Mouse (Mus musculus) cerebellum, adult 2 months (tissue): ENCODE measurements around the gene Sox5. TPM values are rescaled to one million over a fixed set of nuclear protein-coding genes. Genes with fewer than 3 reads are reported as not detected.

ENCODE experiments used
- DNase-seq, 2 experiments: peaks; one replicate each; pipeline ENCODE4 v3.0.0; 2021
- H3K27ac ChIP-seq: fragments of 200-500 bp; 2 replicates; pipeline ENCODE4 v1.5.1; 2012; ENCODE audit warnings: low read length, control low read depth, inconsistent platforms; ENCODE audit not compliant: insufficient read depth
- H3K27me3 ChIP-seq: fragments of 200-500 bp; 2 replicates; pipeline ENCODE4 v1.6.1; 2012; ENCODE audit warnings: inconsistent platforms, mild to moderate bottlenecking, low read length, moderate library complexity; ENCODE audit not compliant: control insufficient read depth, insufficient read depth
- H3K4me1 ChIP-seq: fragments of 200-500 bp; 2 replicates; pipeline ENCODE4 v1.6.1; 2011; ENCODE audit warnings: low read length; ENCODE audit not compliant: control insufficient read depth, insufficient read depth
- H3K4me3 ChIP-seq: fragments of 200-500 bp; replicated peaks from 2 replicates; pipeline ENCODE3; 2011; ENCODE audit warnings: mild to moderate bottlenecking, low read depth, low read length, control low read depth; ENCODE audit not compliant: insufficient read depth
- CTCF ChIP-seq: fragments of 200-500 bp; IDR thresholded peaks from 2 replicates; pipeline ENCODE4 v1.5.1; 2011; ENCODE audit warnings: low read depth, mild to moderate bottlenecking, control low read depth, low read length, moderate library complexity, borderline replicate concordance; ENCODE audit not compliant: insufficient read depth
- POLR2A ChIP-seq: fragments of 200-500 bp; IDR thresholded peaks from 2 replicates; pipeline ENCODE4 v1.6.1; 2011; ENCODE audit warnings: low read length, control low read depth, borderline replicate concordance; ENCODE audit not compliant: insufficient read depth
- WGBS: fragments of 180-500 bp; shearing (Covaris S2); methylation state at CpG from one replicate; pipeline ENCODE4 v1.1.7; 2018; 5-methylcytosine and 5-hydroxymethylcytosine counted together
- polyA plus RNA-seq: library from polyadenylated mRNA; depleted of rRNA; stranded (reverse); fragments of >200 nt; gene quantifications from 2 replicates; pipeline ENCODE4 v1.2.3, GENCODE M21; 2012

Sox5 gene
- polyA plus RNA-seq, 1 experiment: 13.3 TPM

GRCm38 (mm10) chr6:144082297-144082696 lies 699.5 kb downstream of the Sox5 start:
- TF ChIP-seq CTCF: no peak
- TF ChIP-seq POLR2A: no peak
- Histone ChIP-seq H3K27me3 (no peaks in the 10 kb centered on the region), H3K27ac (no peak overlapping the region), H3K4me1 (no peaks in the 10 kb centered on the region), H3K4me3 (no peak overlapping the region)
- 89% methylated on average over 9 of the region's 9 CpGs for WGBS
- no peak for DNase-seq

- DNase-seq: no peak
- no peaks in the 10 kb centered on the region for H3K27me3 ChIP-seq
Observed at GRCm38 (mm10) chr6:144077826-144078225, 704.0 kb downstream of the Sox5 start.

GRCm38 (mm10) chr6:144076376-144076775 lies 705.4 kb downstream of the Sox5 start:
- no peak for DNase-seq
- WGBS: 95% methylated on average over 4 of the region's 4 CpGs
- Histone ChIP-seq H3K4me1 (no peaks in the 10 kb centered on the region), H3K4me3 (no peak overlapping the region), H3K27me3 (no peaks in the 10 kb centered on the region), H3K27ac (no peak overlapping the region)
- TF ChIP-seq POLR2A (no peak), CTCF (no peak)

More at GRCm38 (mm10) chr6:144077826-144078225, 704.0 kb downstream of the Sox5 start:
- WGBS: 92% methylated on average over 7 of the region's 7 CpGs
- no peak for TF ChIP-seq CTCF
- no peak for TF ChIP-seq POLR2A
- H3K27ac ChIP-seq: no peak overlapping the region
- no peak overlapping the region for H3K4me3 ChIP-seq
- H3K4me1 ChIP-seq: no peaks in the 10 kb centered on the region

- no peak overlapping the region for H3K27ac ChIP-seq
- TF ChIP-seq POLR2A (no peak), CTCF (no peak)
- 87% methylated on average over 12 of the region's 12 CpGs for WGBS
- H3K27me3 ChIP-seq: no peaks in the 10 kb centered on the region
- H3K4me3 ChIP-seq: no peak overlapping the region
- no peak for DNase-seq
- no peaks in the 10 kb centered on the region for H3K4me1 ChIP-seq
Observed at GRCm38 (mm10) chr6:144075327-144075941, 706.3 kb downstream of the Sox5 start.

- Histone ChIP-seq H3K27ac (no peak overlapping the region), H3K4me3 (no peak overlapping the region), H3K4me1 (no peaks in the 10 kb centered on the region), H3K27me3 (no peaks in the 10 kb centered on the region)
- TF ChIP-seq POLR2A (no peak), CTCF (no peak)
- 14% methylated on average over 9 of the region's 9 CpGs for WGBS
- peak in 1 of 2 experiments; percentile 35 for DNase-seq
Observed at GRCm38 (mm10) chr6:144074826-144075225, 707.0 kb downstream of the Sox5 start.

- WGBS: 95% methylated on average over 5 of the region's 5 CpGs
- H3K4me1 ChIP-seq: no peaks in the 10 kb centered on the region
- no peak overlapping the region for H3K4me3 ChIP-seq
- TF ChIP-seq POLR2A (no peak), CTCF (no peak)
- H3K27ac ChIP-seq: no peak overlapping the region
- DNase-seq: no peak
- no peaks in the 10 kb centered on the region for H3K27me3 ChIP-seq
Observed at GRCm38 (mm10) chr6:144070461-144070860, 711.3 kb downstream of the Sox5 start.

GRCm38 (mm10) chr6:144067491-144067890 lies 714.3 kb downstream of the Sox5 start:
- no peak overlapping the region for H3K4me3 ChIP-seq

DNA sequence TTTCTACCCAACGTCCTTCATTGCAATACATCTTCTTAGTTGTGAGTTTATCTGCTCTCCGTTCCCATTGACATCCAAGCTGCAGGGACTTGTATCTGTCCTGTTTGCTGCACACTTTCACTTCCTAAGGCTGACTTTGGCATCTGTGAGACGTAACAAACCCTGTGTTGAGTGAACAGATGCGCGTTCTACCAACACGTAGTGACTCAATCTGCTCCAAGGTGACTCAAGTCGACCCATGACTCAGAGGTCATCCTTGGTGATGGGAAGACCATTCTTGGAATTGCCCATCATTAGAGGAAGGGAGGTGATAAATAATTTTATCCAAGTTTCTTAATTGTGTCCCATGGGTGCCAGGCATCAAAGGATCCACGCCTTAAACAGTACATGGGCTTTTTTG lies 719.3 kb downstream of the Sox5 start:
- DNase-seq: no peak
- 91% methylated on average over 8 of the region's 8 CpGs for WGBS
- no peak overlapping the region for H3K4me3 ChIP-seq
- no peaks in the 10 kb centered on the region for H3K27me3 ChIP-seq
- H3K27ac ChIP-seq: no peak overlapping the region
- TF ChIP-seq CTCF: no peak
- no peak for TF ChIP-seq POLR2A
- no peaks in the 10 kb centered on the region for H3K4me1 ChIP-seq

More at GRCm38 (mm10) chr6:144067491-144067890, 714.3 kb downstream of the Sox5 start:
- no peaks in the 10 kb centered on the region for H3K27me3 ChIP-seq
- H3K27ac ChIP-seq: no peak overlapping the region
- TF ChIP-seq POLR2A (no peak), CTCF (no peak)
- DNase-seq: no peak
- H3K4me1 ChIP-seq: no peaks in the 10 kb centered on the region
- WGBS: 86% methylated on average over 7 of the region's 7 CpGs
